Mouse (Mus musculus): ENCODE measurements around the gene Trim34a.
"Not testable (repeated sequence)": the region's sequence is repeated elsewhere in the genome, so short reads cannot be mapped to it uniquely, and the experiment has no call there.

Gene Trim34a

DNA sequence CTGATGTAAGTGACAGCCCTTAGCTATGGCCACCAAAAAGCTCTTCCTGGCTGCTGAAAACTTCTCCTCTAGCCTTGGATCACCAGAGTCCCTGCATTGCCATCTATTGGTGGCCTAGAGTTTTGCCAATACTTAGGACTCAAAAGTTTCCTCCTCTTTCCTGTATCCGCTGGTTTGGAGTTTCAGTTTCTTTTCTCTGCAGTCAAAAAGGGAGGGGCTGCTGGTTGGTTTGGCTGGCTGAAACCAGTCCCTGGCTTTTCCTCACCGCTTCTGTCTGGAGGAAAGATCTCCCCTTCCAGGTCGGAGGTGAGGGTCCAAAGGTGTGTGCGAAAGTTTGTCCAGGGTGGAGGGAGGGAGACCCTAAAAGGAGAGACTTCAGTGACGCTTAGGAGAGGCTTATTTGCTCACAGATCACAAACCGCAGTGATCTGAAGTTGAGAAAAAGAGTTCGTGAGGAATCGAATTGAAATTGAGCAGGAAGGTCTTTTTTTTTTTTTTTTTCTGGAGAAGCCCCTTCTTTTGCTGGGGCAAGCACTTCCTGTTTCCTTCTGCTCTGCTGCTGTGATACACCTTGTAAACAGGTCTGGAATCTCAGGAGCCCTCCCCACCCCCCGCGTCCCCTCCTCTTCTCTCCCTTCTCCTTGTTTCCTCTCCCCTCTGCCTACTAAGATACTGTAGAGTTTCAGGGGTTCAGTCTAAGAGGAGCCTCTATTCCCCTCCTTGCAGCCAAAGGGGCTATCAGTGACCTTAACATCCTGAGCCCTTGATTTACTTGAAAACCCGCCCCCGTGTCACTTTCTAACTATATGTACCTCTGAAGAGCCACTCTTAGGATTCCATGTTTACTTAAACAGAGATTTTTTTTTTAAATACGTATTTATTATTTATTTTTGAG lies at the start of gene Trim34a:
TSS of gene Trim34a (plus strand) at position 171 of the 895 bp plus-strand sequence.
- ATAC-seq (ENCODE audit: low TSS enrichment) = peak; percentile 92

GRCm38 (mm10) chr7:104195885-104196284 lies 48.4 kb upstream of the Trim34a start, which contains the start of gene Olfr649:
TSS of gene Olfr649 (minus strand) at chr7:104195985.
- no peak for ATAC-seq (ENCODE audit: low TSS enrichment)

GRCm38 (mm10) chr7:104199822-104200221 lies 44.4 kb upstream of the Trim34a start:
- peak; percentile 88 for ATAC-seq (ENCODE audit: low TSS enrichment)

DNA sequence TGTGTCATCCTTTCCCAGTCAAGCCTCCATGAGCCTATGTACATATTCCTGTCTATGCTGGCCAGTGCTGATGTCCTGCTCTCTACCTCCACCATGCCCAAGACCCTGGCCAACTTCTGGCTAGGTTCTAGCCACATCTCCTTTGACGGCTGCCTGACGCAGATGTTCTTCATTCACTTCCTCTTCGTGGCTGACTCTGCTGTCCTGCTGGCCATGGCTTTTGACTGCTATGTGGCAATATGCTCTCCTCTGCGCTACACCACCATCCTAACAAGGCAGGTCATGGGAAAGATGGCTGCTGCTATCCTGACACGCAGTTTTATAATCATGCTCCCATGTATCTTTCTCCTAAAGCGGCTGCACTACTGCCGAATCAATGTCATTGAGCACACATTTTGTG lies 38.1 kb upstream of the Trim34a start:
- ATAC-seq (ENCODE audit: low TSS enrichment) = no peak

DNA sequence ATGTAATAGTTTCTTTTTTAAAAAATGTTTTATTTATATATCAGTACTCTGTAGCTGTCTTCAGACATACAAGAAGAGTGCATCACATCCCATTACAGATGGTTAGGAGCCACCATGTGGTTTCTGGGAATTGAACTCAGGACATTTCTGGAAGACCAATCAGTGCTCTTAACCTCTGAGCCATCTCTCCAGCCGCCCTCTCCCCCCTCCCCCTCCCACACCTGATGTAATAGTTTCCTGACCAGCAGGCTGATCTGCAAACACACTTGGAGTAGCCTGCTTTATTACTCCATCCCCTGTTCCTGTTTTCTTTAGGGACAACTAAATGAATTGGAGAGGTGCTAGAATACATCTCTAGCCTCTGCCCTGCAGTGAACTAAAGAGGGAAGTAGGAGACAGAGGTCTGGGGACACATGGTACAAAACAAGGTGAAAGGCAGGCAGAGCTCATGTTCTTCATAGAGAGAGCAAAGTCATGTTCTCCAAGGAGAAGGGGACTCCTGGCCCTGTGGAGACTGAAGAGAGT lies 28.2 kb upstream of the Trim34a start:
- ATAC-seq (ENCODE audit: low TSS enrichment) = no peak

DNA sequence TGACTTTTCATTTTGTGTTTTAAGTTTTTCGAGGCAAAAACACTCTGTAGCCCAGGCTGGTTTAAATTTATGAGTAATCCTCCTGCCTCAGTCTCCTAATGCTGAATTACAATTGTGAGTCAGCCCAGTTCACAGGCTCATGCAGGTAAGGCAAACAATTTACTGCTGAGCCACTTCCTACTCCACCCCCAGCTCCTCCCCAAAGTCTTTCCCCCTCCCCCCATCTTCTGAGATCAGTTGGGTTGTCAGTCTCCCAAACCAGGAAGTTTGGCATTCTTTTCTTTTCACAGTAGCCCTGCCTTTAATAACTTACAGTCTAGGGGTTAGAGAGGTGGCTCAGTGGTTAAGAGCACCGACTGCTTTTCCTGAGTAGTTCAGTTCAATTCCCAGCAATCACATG lies 26.4 kb upstream of the Trim34a start:
- no peak for ATAC-seq (ENCODE audit: low TSS enrichment)

DNA sequence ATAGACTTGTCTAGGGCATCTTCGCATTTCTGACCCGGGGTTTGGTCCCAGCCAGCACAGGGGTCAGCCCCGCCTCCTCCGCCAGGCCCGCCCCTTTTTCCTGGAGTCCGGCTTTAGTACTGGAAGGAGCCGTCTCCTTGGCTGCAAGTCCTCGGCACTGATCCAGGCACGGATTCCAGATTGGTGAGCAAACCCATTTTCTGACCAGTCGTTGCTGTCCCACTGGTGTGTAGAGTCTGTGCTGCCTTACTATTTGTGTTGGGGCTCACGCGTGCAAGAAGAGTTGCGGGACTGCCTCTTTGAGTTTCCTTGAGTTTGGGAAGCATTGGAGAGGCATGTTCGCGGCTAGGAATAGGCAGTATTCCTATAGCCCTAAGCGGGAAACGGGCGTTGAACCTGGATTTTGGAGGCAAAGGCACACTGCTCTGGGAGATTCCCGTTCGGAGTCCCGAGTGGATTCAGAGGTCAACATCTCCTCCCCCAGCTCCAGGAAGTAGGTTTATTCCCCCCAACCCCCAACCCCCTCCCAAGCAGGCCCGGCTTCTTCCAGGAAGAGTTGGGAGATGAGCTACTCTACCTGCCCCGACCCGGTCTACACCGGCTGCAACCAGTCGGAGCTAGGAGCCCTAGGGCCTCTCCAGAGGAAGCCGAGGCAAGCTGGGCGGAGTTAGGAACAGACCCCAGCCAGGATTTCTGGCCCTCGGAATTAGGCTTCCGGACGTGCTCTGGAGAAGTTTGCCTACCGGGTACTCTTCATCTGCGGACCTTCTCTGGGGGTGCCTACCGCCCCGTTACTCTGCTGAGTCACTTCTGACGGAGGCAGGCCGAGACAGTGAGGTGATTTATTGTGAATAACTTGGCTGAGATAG lies 25.3 kb upstream of the Trim34a start, which contains the start of gene Trim6:
TSS of gene Trim6 (plus strand) at position 93 of the 869 bp plus-strand sequence.
- no peak for ATAC-seq (ENCODE audit: low TSS enrichment)

DNA sequence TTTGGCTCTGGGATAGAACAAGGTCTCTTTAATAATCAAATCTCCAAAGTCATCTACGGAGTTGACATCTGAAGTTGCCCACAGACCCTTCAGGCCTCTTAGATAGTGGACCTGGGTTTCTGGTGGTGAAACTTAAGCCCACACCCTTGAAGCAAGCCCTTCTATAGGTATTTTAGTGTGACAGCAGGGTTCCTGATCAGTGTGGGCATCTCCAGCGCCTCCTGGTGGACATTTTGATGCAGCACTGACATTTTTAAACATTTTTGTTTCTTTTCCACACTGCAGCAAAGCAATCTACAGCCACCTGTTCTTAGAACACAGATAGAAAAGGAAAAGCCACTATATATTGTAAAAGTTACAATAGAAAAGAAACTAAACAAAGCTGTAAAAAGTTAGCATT lies 13.1 kb upstream of the Trim34a start:
- no peak for ATAC-seq (ENCODE audit: low TSS enrichment)

DNA sequence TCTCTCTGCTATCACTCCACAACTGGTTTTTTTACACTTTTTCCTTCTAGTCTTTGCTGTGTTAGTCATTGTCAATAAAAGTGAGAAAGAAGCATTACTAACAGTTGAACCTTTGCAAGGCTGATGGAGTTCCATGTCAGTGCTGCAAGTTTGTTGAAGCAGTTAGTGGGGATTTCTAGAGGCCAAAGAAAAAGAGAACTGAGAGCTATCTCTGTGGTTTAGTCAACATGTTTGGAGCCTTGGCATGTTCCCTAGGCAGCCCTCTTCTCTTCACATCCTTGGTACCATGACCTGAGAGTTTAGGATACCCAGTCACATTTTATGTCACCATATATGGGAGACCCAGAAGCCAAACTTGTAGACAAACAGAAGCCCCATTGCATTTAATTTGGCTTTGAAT lies 3.4 kb upstream of the Trim34a start:
- no peak for ATAC-seq (ENCODE audit: low TSS enrichment)

DNA sequence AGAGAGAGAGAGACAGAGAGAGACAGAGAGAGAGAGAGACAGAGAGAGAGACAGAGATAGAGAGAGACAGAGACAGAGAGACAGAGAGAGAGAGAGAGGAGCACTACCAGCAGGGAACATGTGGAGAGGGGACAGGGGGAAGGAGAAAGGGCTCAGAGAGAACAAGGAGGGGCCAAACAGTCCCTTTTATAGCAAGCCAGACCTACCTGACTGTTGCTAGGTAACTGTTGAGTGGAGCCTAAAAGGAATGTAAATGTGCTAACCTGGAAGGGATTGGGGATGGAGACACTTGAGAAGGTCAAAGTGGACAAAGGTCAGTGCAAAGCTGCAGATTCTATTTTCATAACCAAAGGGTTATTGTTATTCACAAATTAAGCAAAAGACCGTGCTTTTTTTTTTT lies 641 bp upstream of the Trim34a start:
- ATAC-seq (ENCODE audit: low TSS enrichment) = no peak

DNA sequence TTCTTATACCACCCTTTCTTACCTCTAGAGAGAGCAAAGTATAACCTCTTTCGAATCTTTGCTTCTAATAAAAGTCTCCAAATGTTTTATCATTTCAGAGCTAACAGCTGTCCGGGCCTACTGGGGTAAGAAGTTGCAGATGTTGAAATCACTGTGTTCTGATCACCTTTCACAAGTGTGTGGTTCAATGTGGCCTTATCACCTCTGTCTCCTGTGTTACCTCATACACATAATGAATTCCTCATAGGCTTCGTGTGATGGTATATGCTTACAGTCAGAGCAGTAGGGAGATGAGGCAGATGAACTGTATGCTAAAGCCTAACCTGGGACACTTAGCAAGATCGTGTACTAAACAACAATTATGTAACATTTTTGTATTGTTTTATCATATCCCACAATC lies 16.1 kb downstream of the Trim34a start:
- not testable (repeated sequence) for ATAC-seq (ENCODE audit: low TSS enrichment)

DNA sequence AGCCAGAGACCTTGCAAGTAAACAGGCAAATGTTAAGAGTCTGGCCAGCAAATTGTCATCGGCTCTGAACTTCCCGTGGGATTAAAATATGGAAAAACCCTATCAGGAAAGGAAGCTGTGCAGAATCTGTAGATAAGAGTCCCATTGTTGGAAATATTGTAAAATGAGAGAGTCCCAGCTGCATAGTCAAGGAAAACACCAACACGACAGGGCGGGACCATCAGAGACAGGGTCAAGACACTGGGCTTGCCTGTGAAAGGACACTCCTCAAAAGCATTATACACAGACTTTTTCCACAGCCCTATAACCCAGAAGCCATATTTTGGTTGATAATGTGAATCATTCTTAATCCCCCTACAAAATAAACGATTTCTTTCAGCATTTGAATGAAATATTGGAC lies 21.1 kb downstream of the Trim34a start:
- not testable (repeated sequence) for ATAC-seq (ENCODE audit: low TSS enrichment)

- ATAC-seq (ENCODE audit: low TSS enrichment) = not testable (repeated sequence)
Measured at GRCm38 (mm10) chr7:104279361-104279760, 35.1 kb downstream of the Trim34a start.

- peak; percentile 57; the same call in 1 of the 2 replicates for ATAC-seq (ENCODE audit: low TSS enrichment)
Measured at GRCm38 (mm10) chr7:104287576-104288443, 43.6 kb downstream of the Trim34a start, which contains the start of gene Trim5. TSS of gene Trim5 (minus strand) at chr7:104288094.

DNA sequence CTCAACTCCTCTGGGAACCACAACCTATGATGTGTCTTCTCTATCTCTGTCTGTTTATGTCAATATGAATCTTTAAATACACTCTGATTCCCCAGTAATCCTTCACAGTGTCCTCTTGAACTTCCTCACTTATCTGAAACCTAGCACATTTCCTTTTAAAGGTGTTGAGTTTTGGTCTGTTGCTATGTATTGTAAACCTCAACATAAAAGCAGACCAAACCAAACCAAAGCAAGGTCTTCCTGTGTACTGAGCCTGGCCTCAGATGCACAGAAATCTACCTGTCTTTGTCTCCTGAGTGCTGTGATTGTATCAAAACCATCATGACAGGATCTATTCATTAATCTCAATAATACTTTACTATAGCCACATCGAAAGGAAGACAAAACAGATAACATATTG lies 46.4 kb downstream of the Trim34a start:
- ATAC-seq (ENCODE audit: low TSS enrichment) = no peak

GRCm38 (mm10) chr7:104291638-104292400 lies 47.6 kb downstream of the Trim34a start:
- ATAC-seq (ENCODE audit: low TSS enrichment) = no peak

Measured in frontal cortex, adult (tissue).